Mouse (Mus musculus): ENCODE measurements around the gene Pex10.

GRCm38 (mm10) chr4:155097452-155097851, 30.6 kb downstream of the Pex10 start:
- TF ChIP-seq CTCF (IDR thresholded peaks at IDR 0.05; ENCODE audit: low read depth, low read length) (no peak), POLR2A (IDR thresholded peaks at IDR 0.05; ENCODE audit: borderline replicate concordance, low read depth, low read length) (no peak)

All from bone marrow macrophage, adult 2 months (primary cell).